Mouse (Mus musculus) CH12.LX (cell line): ENCODE data around the gene Pik3cb. TPM values are rescaled to one million over a fixed set of nuclear protein-coding genes. Genes with fewer than 3 reads are reported as not detected.

Experiments used
- DNase-seq: peaks from one replicate; pipeline ENCODE4 v3.0.0-alpha.2; 2013; ENCODE audit errors: extremely low read depth
- H3K27ac ChIP-seq: 2 replicates; pipeline ENCODE4 v1.5.1; 2012; ENCODE audit warnings: low read depth, mild to moderate bottlenecking, control low read depth, moderate library complexity; ENCODE audit not compliant: insufficient read depth
- H3K27me3 ChIP-seq: replicated peaks from 2 replicates; pipeline ENCODE3; 2012; ENCODE audit warnings: inconsistent platforms
- H3K36me3 ChIP-seq, 2 experiments: replicated peaks in 1 of 2; 2 replicates each; pipeline versions ENCODE3 to v1.6.1; 2012; ENCODE audit warnings: inconsistent platforms in 1 of 2, low read length in 1 of 2, mild to moderate bottlenecking in 1 of 2, mixed read lengths in 1 of 2, moderate library complexity in 1 of 2; ENCODE audit not compliant: control insufficient read depth in 1 of 2, insufficient read depth in 1 of 2
- H3K4me1 ChIP-seq, 2 experiments: 2 replicates each; pipeline ENCODE4 v1.6.1; 2012; ENCODE audit warnings: inconsistent platforms in 1 of 2, moderate library complexity in 1 of 2; ENCODE audit not compliant: insufficient read depth in 2 of 2, control insufficient read depth in 1 of 2
- H3K4me2 ChIP-seq: 2 replicates; pipeline ENCODE4 v1.6.1; 2012; ENCODE audit warnings: low read depth, mild to moderate bottlenecking, control low read depth; ENCODE audit not compliant: poor library complexity, insufficient read depth, severe bottlenecking
- H3K4me3 ChIP-seq, 3 experiments: fragments of 150-350 bp in 1 of 3; sonication (generic) in 1 of 3; replicated peaks in 1 of 3; 2 replicates each; pipeline versions ENCODE3 to v1.5.1; 2011 to 2012; ENCODE audit warnings: low read depth in 2 of 3, low read length in 2 of 3, mild to moderate bottlenecking in 2 of 3, moderate library complexity in 2 of 3, control low read depth in 1 of 3, improper control_type of control experiment in 1 of 3, inconsistent platforms in 1 of 3, mixed read lengths in 1 of 3; ENCODE audit not compliant: poor library complexity in 1 of 3
- H3K79me2 ChIP-seq: replicated peaks from 2 replicates; pipeline ENCODE4 v1.6.1; 2012; ENCODE audit warnings: mild to moderate bottlenecking, moderate library complexity; ENCODE audit not compliant: control insufficient read depth, poor library complexity, insufficient read depth, severe bottlenecking; ENCODE audit errors: extremely low read depth
- H3K9ac ChIP-seq: 2 replicates; pipeline ENCODE4 v1.6.1; 2012; ENCODE audit warnings: low read depth, mild to moderate bottlenecking, control low read depth, moderate library complexity; ENCODE audit not compliant: insufficient read depth
- H3K9me3 ChIP-seq: replicated peaks from 2 replicates; pipeline ENCODE3; 2012; ENCODE audit warnings: low read length, inconsistent platforms, mixed read lengths
- BHLHE40 ChIP-seq: IDR thresholded peaks from 2 replicates; pipeline ENCODE4 v1.6.1; 2011; ENCODE audit warnings: mild to moderate bottlenecking, low read depth, low read length, improper control_type of control experiment
- CTCF ChIP-seq, 2 experiments: IDR thresholded peaks in 1 of 2; conservative IDR thresholded peaks in 1 of 2; 2 replicates each; pipeline ENCODE4 v1.5.1; 2011 to 2012; ENCODE audit warnings: low read depth in 2 of 2, low read length in 2 of 2, improper control_type of control experiment in 1 of 2, inconsistent platforms in 1 of 2, mild to moderate bottlenecking in 1 of 2, moderate library complexity in 1 of 2
- E2F4 ChIP-seq: IDR thresholded peaks from 2 replicates; pipeline ENCODE4 v1.6.1; 2011; ENCODE audit warnings: low read depth, low read length, improper control_type of control experiment; ENCODE audit not compliant: insufficient replicate concordance
- HCFC1 ChIP-seq: IDR thresholded peaks from 2 replicates; pipeline ENCODE4 v1.6.1; 2012; ENCODE audit warnings: low read depth, mild to moderate bottlenecking, inconsistent platforms, low read length, improper control_type of control experiment
- JUN ChIP-seq: IDR thresholded peaks from 2 replicates; pipeline ENCODE4 v1.6.1; 2011; ENCODE audit warnings: low read depth, mild to moderate bottlenecking, low read length, improper control_type of control experiment, moderate library complexity; ENCODE audit not compliant: insufficient read depth
- PAX5 ChIP-seq: IDR thresholded peaks from 2 replicates; pipeline ENCODE4 v1.6.1; 2012; ENCODE audit warnings: low read length, inconsistent platforms, mixed read lengths
- RAD21 ChIP-seq: IDR thresholded peaks from 2 replicates; pipeline ENCODE4 v1.6.1; 2011; ENCODE audit warnings: low read depth, mild to moderate bottlenecking, low read length, improper control_type of control experiment, moderate library complexity
- SIN3A ChIP-seq: IDR thresholded peaks from 2 replicates; pipeline ENCODE4 v1.6.1; 2012; ENCODE audit warnings: low read length, improper control_type of control experiment, inconsistent platforms
- TCF12 ChIP-seq: IDR thresholded peaks from 2 replicates; pipeline ENCODE4 v1.6.1; 2014; ENCODE audit warnings: low read depth, mild to moderate bottlenecking, inconsistent platforms, low read length, improper control_type of control experiment
- ZC3H11A ChIP-seq: IDR thresholded peaks from 2 replicates; pipeline ENCODE4 v1.6.1; 2012; ENCODE audit warnings: low read depth, mild to moderate bottlenecking, inconsistent platforms, low read length, improper control_type of control experiment
- ZMIZ1 ChIP-seq: IDR thresholded peaks from 2 replicates; pipeline ENCODE4 v1.6.1; 2012; ENCODE audit warnings: low read depth, mild to moderate bottlenecking, inconsistent platforms, low read length, improper control_type of control experiment
- ZNF384 ChIP-seq: IDR thresholded peaks from 2 replicates; pipeline ENCODE4 v1.6.1; 2012; ENCODE audit warnings: low read depth, low read length, improper control_type of control experiment, inconsistent platforms
- dilution Hi-C: fragments of 300-500 bp; cut with MboI; formaldehyde crosslinking; loops from 2 replicates; pipeline ENCODE4 v1.14.3; 2020; ENCODE audit warnings: low sequenced_read_pairs; ENCODE audit not compliant: extremely low pct_unique_long_range_greater_than_20kb, extremely low pct_ligation_motif_present
- in situ Hi-C: fragments of 300-500 bp; cut with MboI; formaldehyde crosslinking; loops from 3 replicates; pipeline ENCODE4 v1.14.3; 2019; ENCODE audit warnings: low sequenced_read_pairs, low pct_ligation_motif_present, low pct_unique_long_range_greater_than_20kb, mixed read lengths
- polyA plus RNA-seq: library from polyadenylated mRNA; unstranded; fragments of >175 nt; gene quantifications from 2 replicates; pipeline ENCODE4 v1.2.1, GENCODE M21; 2012; ENCODE audit warnings: low read depth; ENCODE audit not compliant: insufficient read length
- total RNA-seq, 2 experiments: library from RNA; depleted of rRNA; stranded (reverse); fragments of 300-350 nt in 1 of 2; fragments of >200 nt in 1 of 2; gene quantifications; 2 replicates each; pipeline ENCODE4 v1.2.3; 2012 to 2014

Pik3cb gene
- total and polyA plus RNA-seq, 3 experiments: 1.0 to 3.2 (median 1.0) TPM

DNA sequence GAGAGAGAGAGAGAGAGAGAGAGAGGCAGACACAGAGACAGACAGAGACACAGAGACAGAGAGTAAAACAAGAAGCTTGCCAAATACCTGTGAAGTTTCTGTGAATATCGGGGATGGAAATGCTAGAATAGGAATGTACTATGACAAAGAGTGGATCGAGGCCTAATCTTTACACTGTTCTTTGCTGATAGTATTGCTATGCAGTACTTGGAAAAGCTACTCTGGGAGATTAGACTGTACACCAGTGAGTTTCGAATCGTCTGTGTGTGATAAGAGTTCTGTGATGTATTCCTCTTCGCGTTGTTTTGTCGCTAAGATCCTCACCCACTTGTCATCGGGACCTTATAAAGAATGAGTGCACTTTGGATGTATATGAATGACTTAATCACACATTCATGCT, 1.2 kb upstream of the Pik3cb start:
- in situ Hi-C loops (no loop called here), dilution Hi-C loops (no loop called here)
- TF ChIP-seq ZC3H11A: no peak
- no peak overlapping the region for H3K9ac ChIP-seq
- no peak overlapping the region for H3K4me2 ChIP-seq
- no peak overlapping the region for H3K27ac ChIP-seq
- H3K27me3 ChIP-seq: peaks cover 28% of the 10 kb centered on the region
- no peak for DNase-seq
- H3K9me3 ChIP-seq: peaks cover 2% of the 10 kb centered on the region
- H3K36me3 ChIP-seq: no peaks in the 10 kb centered on the region
- peaks cover 0 to 14% of the 10 kb centered on the region in 2 experiments; a peak in 2 of 4 replicates for H3K4me1 ChIP-seq
- H3K79me2 ChIP-seq: no peaks in the 10 kb centered on the region
- no peak overlapping the region for H3K4me3 ChIP-seq

DNA sequence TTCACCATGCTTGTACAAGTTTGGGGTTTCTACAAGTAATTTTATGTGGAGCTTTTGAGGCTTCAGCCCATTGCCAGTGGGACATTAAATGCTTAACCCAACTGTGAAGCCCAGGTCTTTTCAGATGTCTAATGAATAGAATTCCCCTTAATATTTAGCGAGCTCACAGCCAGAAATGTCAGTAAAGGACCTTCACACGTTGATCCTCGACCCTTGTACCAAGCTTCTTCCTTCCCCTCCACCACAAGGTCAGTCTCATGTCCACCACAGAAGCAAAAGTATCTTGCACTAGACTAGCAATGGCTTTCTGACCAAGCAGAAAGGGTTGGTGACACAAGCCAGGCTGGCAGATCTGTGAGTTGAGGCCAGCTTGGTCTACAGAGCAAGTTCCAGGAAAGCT, 750 bp upstream of the Pik3cb start:
- in situ Hi-C loops: no loop called here
- Histone ChIP-seq H3K27ac (no peak overlapping the region), H3K79me2 (no peaks in the 10 kb centered on the region), H3K36me3 (no peaks in the 10 kb centered on the region), H3K4me3 (no peak overlapping the region), H3K4me2 (no peak overlapping the region), H3K27me3 (peaks cover 28% of the 10 kb centered on the region), H3K9me3 (peaks cover 2% of the 10 kb centered on the region), H3K4me1 (peaks cover 0 to 13% of the 10 kb centered on the region in 2 experiments; a peak in 2 of 4 replicates), H3K9ac (no peak overlapping the region)
- DNase-seq: no peak
- TF ChIP-seq HCFC1 (no peak), RAD21 (no peak), ZMIZ1 (no peak), JUN (no peak), E2F4 (no peak), CTCF (conservative IDR thresholded peaks at IDR 0.05 in 1 of 2, IDR thresholded peaks at IDR 0.05 in 1 of 2; ENCODE audit: low read depth in 2 of 2, low read length in 2 of 2) (no peak), PAX5 (no peak), ZNF384 (no peak)
- dilution Hi-C loops: no loop called here

DNA sequence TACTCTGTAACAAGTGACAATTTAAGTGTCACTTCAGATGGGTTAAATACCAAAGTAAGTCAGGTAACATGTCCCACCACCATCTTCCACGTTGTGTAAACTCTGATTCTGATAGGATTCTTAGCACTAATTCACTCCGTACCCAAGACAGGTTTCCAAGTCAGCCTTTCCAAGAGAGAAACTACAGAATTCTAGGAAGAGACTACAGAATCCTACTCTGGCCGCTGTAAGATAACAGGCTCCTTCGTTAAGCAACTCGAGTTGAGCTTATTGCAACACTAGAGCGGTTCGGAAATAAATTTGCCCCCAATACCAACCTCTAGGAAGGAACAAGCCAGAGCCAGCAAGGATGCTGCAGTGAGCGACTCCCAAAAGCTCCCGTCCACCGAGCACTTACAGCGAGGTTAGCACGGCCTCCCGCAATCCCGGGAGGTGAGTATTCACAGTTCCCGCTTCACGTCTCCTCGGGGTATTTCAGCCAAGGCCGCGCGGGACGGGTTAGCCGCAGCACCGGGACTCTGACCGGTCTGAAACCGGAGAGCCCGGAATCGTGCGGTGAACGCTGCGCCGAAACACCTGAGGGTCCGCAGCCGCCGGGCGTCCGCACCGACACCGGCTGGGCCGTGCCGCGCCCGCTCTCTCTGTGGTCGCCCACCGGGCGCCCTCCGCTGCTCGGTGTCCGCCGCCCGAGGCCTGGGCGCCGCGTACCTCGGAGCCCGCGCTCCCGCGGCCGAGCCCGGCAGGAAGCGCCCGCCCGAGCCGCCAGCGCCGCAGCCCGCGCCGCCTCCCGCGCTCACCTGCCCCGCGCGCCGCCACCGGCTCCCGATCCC, 1.0 kb downstream of the Pik3cb start:
- Histone ChIP-seq H3K4me1 (peaks cover 0 to 12% of the 10 kb centered on the region in 2 experiments; a peak in 2 of 4 replicates), H3K36me3 (peaks cover 0 to 2% of the 10 kb centered on the region in 2 experiments), H3K9me3 (peaks cover 2% of the 10 kb centered on the region), H3K4me3 (peak overlapping the region; percentile 47 to 99 (median 71)), H3K27ac (no peak overlapping the region), H3K4me2 (peak overlapping the region; percentile 41), H3K79me2 (no peaks in the 10 kb centered on the region)
- in situ Hi-C loops: no loop called here
- DNase-seq: peak; percentile 6
- TF ChIP-seq TCF12 (0 out of 2 replicates have a peak, but pooled peaks have one; percentile 6), CTCF (conservative IDR thresholded peaks at IDR 0.05 in 1 of 2, IDR thresholded peaks at IDR 0.05 in 1 of 2; ENCODE audit: low read depth in 2 of 2, low read length in 2 of 2) (no peak), SIN3A (peak; percentile 5; the same call in 1 of the 2 replicates), BHLHE40 (no peak)
- TF ChIP-seq, all 38 proteins: peak for 2
- dilution Hi-C loops: no loop called here
- H3K27me3 ChIP-seq: peaks cover 28% of the 10 kb centered on the region
- peak overlapping the region; percentile 78 for H3K9ac ChIP-seq
